Mouse (Mus musculus) cerebellum, postnatal 10 days (tissue): ENCODE results near the gene Cend1.

Experiments used
- DNase-seq, 2 experiments: peaks; one replicate each; pipeline ENCODE4 v3.0.0; 2021; ENCODE audit warnings: mixed read lengths in 2 of 2

Gene Cend1

DNA sequence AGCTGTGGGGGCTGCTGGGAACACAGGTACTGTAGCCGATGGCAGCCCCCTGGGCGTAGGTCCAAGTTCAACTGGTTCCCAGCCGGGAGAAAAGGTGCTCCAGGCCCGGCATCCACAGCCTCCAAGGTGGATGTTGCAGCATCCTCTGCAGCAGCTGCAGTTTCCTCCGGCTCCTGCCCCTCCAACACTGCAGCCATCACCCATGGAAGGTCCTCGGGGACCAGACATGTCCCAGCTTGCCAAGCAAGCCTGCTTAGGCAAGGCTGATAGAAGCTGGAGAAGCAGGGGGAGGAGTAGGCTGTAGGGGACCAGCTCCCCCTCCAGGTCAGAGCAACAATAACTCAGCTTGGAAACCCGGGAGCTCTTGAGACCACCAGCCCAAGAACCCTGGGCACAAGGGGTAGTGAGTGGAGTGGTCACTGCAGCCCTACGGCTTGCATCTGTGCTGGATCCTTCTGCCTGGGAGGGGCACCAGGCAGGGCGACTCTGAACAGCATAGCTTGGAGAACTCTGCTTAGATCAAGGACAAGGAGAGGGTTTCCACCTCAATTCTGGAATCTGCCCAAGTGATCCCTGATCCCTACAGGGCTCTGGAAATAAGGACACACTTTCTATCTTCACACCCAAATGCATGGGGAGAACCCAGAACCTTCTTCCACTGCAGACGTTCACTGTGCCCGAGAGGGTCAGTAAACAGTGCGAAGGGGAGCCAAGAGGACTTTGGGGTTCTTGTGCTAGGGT is 14.0 kb upstream of the Cend1 start:
- peak; percentile 62 to 63 for DNase-seq

DNA sequence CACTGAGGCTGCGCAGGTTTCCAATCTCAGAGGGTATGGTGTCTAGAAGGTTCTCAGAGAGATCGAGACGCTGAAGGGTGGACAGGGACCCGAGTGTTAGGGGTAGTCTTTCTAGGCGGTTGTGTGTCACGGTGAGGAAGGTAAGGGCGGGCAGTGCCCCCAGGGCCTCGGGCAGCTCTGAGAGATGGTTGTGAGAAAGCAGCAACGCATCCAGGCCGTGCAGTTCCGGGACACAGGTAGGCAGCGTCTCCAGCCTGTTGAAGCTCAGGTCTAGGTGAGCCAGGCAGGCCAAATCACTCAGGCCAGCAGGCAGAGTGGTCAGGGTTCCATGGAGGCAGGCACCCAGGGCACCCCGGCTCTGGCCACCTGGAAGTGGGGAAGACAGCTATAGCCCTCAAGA is 12.9 kb upstream of the Cend1 start:
- DNase-seq, result peak in 1 of 2 experiments; percentile 8

- peak in 1 of 2 experiments; percentile 25 for DNase-seq
These were observed 12.2 kb upstream of the Cend1 start for GRCm38 (mm10) chr7:141441460-141441859.

DNA sequence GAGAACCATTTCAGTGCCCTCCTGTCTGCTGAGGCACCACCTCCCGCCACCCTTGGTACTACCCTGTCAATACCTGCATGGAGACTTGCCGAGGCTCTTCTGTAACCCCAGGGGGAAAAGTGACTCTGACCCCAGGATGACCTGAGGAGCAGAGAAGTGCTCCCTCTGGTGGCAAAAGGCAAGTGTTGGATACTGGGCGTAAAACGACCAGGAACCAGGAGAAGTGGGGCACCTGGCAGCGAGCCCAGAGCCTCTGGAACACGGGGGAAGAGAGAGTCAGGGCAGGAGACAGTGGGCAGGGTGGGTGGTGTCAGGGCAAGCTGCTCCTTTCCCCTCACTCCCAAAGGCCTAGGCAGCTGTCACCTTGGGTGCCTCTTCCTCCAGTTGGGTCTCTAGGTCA is 11.3 kb upstream of the Cend1 start:
- DNase-seq, result peak; percentile 85 to 88

GRCm38 (mm10) chr7:141439811-141440210 is 10.5 kb upstream of the Cend1 start:
- no peak for DNase-seq

- DNase-seq, result no peak
These were observed 9.9 kb upstream of the Cend1 start for GRCm38 (mm10) chr7:141439140-141439679.

DNA sequence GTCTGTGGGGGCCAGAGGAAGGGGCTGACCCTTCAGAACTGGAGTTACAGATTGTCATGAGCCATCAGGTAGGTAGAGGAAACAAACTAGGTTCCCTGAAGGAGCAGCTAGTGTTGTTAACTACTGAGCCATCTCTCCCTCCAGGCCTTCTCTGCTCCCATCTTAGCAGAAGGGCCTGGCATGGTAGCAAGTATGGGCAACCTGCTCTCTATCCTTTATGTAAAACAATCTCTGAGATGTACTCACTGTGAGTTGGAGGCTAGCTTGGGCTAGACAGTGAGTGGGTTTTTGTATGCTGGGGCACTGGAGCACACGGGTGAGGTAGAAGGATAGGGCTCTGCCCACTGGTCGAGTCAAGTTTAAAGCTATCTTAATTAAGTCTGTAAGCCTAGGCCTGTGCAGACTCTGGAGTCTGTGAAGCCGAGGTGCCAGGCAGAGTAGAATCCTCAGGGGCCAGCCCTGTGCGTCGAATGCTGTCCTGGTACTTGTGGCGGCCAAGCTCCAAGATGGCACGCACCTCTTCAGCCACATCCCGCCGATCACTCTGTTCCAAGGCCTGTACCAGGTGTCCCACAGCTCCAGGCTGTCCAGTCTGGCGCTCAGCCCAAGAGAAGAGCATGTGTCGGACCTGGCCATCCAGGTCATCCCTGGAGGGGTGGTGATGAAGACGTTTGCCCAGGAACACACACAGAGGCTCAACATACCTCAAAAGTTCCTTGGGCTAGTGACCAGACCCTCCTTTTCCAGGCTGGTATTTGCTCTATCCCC is 9.1 kb upstream of the Cend1 start:
- peak; percentile 83 for DNase-seq

DNA sequence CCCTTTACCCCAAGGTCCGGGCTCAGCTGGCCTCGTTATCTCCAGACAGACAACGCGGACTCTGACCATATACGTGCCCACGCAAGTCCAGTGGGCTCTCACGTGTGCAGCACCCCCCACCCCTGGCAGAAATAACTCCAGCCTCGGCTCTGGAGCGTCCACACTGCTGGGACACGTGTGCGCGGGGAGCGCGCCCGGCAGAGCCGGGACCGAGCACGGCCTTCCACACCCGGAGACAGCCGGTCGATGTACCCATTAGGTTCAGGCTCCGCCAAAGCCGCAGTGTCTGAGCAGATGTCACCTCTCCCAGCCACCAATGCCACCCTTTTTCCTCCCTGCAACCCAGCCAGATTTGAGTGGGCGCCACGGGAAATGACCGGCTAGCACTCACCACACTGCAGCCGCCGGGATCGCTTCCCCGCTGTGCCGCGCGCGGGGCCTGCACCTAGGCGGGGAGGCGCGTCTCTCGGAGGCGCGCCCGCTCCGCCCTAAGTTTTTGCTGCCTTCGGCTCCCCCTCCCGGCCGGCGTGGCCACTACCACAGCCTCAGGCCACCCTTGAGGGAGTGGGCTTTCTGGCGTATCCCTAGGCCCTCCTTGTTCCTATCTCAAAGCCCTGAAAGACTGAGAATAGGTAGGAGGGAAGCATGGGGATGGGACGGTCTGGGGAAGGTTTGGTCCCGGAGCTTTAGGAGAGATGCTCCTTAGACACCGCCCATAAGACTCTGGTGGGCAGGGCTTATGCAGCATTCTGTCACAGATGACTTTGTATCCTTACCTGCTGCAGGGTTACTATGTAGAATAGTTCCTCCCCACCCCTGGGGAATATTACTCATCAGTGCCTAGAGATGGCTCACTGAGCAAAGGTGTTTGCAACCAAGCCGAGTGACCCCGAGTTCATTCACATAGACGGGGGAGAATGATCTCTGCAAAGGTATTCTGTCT is 8.2 kb upstream of the Cend1 start, which contains the start of gene Slc25a22:
Slc25a22 (minus strand) TSS at position 715 of the 943 bp plus-strand sequence.
- peak; percentile 95 for DNase-seq

DNA sequence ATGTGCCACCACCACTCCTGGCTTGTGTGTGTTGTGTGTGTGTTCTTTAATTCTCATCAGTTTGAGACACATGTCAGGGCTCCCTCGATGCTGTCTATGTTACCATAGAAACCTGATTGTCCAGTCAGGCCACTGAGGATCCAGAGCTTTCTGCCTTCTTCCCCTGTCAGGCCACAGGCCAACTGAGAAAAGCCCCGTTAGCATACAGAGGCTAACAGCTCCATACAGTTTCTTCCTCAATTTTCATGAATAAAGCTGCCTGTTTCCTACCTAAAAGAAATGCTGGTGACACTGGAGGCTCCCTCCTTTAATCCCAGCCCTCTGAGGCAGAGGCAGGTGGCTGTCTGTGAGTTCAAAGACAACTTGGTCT is 7.2 kb upstream of the Cend1 start:
- DNase-seq, result peak in 1 of 2 experiments; percentile 18

- DNase-seq, result peak in 1 of 2 experiments; percentile 26
These were observed 6.7 kb upstream of the Cend1 start for GRCm38 (mm10) chr7:141435856-141436522.

DNA sequence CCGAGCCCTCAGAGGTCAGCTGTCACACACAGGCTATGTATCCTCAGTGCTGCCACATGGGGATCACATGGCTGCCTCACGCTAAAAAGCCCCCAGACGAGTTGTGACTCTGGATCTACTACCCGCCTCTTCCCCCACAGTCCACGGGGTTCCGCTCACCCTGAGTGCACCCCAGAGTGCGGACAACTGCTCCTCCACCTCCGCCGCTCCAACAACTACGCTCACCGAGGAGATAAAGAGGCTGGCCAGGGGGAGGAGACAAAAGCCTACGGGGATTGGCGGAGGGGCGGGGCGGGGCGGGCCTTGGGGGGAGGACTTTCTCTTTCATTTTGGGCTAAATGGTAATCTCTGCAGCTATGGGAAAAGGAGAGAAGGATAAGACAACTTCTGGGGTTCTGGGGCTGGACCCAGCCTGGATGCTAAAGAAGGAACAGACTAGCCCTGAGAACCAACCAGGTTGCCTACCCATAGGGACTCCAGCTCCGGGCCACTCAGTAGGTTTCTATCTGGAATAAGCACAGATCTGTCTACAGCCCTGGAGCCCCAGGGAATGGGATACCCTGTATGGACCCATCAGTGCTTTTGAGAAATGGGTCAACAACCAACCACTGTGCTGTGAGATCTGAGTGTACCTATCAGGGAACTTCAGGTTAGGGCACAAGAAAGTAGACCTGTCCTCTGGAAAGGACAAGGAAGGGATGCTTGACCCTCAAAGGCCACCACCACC is 6.0 kb upstream of the Cend1 start:
- DNase-seq, result peak; percentile 80 to 82

GRCm38 (mm10) chr7:141434464-141434863 is 5.2 kb upstream of the Cend1 start:
- DNase-seq, result peak; percentile 80

GRCm38 (mm10) chr7:141433517-141434400 is 4.5 kb upstream of the Cend1 start:
- peak; percentile 78 to 83 for DNase-seq

DNA sequence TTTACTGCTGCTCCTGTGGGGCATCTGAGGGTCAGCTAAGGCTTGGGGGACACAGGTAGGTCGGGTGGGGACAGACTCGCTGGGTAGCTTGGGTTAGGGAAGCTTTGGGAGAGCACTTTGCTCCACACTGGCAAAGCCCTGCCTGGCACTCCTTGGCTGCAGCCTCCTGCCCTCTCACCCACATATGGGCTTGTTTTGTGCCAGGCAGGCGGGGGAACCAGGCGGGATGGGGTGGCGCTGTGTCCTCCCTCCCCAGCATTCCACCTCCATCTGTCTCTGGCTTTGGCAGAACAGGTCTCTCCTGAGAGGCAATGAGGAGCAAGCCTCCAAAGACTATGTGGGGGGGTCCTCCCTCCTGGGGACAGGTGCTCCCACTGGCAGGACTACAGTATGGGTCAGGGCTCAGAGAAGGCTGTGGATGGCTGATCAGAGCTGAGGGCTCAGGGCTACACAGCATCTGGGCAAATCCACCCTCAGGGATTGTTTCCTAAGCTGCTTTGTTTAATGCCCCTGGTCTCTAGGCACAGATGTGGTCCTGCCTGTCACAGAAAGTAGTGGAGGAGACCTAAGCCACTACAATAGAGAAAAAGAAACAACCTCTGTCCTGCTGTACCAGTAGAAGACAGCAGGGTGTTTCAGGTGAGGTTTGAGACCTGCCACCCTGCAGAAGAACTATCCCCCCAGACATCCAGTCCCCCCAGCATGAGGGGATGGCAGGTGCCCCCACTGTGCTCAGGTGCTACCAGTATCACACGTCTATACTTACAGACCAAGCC is 3.6 kb upstream of the Cend1 start:
- peak; percentile 86 to 94 for DNase-seq

DNA sequence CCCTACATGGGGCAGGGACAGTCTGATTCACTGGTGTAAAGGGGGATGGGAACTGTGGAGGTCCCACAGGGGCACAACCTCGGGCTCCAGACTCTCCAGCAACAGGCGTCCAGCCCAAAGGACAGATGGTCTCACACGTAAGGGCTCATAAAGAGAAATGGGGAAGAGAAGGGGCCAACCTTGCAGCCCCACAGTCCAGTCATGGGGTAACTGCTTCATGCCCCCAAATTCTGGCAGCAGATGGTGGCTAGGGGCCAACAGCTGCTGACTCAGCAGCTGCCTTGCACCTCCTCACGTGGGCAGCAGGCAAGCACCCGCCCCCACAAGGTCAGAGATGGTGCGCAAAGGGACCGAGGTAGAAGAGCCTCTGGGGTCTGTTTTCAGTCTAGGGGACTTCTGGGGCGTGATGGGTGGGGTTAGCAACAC is 2.9 kb upstream of the Cend1 start:
- DNase-seq, result peak; percentile 78 to 82

- DNase-seq, result peak in 1 of 2 experiments; percentile 37
These were observed 2.3 kb upstream of the Cend1 start for GRCm38 (mm10) chr7:141431434-141432185.

DNA sequence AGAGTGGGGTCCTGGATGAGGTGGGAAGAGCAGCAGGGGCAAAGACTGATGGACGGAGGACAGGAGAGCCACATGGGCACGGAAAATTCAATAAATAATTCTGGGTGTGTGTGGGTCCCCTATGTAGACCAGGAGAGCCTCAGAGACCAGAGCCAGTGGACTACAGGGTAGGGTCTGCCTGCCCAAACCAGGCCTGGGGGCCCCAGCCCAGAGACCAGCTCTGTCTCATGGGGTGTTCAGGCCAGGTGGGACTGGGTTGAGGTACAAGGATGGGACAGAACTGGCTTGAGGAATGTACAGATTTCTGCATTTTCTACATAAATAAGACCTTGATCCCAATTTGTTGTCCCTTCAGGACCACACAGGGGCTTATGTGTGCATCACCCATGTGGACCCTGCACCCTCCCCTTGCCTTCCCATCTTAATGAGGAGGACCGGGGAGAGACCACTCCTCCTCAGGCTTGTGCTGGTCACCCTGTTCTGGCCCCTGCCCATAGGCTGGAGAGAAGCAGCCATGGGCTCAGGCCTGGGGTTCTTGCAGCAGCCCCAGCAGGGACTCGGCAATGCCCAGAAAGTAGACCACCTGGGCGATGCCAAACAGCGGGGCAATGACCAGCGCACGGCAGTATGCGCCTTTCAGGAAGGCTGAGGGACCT is 1.4 kb upstream of the Cend1 start:
- peak in 1 of 2 experiments; percentile 21 for DNase-seq
